Mouse (Mus musculus) E14TG2a.4 (cell line): ENCODE measurements around the gene Grb10.

Source experiments
- CTCF ChIP-seq: conservative IDR thresholded peaks from 2 replicates; pipeline ENCODE4 v1.5.1; 2014; ENCODE audit warnings: low read length
- NANOG ChIP-seq: IDR thresholded peaks from 2 replicates; pipeline ENCODE4 v1.6.1; 2014; ENCODE audit warnings: borderline replicate concordance, low read length, mixed read lengths

DNA sequence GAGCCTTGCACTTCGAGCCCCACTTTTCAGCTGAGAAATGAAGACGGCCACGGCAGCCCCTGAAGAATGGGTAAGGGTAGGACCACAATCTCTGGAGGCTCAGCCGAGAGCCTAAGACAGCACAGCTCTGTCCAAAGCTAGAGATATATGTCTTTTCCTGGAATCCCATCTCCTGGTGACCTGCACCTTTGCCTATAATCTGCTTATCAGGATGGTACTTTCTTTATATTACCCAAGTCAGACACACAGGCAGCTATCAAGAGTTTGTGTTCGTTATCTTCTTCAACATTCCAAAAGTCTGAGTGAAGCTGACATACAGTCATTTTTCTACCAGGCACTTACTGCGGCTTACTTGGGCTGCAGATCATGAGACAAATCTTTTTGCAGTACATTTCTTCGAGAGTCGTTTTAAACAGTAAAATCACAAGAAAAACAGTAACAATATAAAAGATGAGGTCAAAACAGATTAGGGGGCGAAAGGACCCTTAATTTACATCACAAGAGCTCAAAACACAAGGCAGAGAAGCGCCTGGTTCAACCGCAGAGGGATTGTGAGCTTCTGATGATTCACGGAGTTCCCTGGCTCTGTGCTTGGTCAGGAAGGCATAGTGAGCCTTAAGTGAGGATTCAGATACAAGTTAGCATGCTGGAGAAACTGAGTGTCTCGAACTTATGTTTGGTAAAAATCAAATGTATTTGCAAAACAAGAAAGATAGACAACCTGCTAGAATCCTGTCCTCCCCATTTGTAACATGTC, 157.3 kb downstream of the Grb10 start:
- TF ChIP-seq CTCF (no peak), NANOG (no peak)
